Mouse (Mus musculus): Measurements from ENCODE around the gene Coq10b. TPM values are rescaled to one million over a fixed set of nuclear protein-coding genes. Genes with fewer than 3 reads are reported as not detected.

The Coq10b gene
- polyA plus RNA-seq, 1 experiment from 2014 or later, result 33.8 TPM

- H3K27ac ChIP-seq (ENCODE audit: low read depth, low read length), result no peak overlapping the region
- no peak overlapping the region for H3K4me3 ChIP-seq (ENCODE audit: low read depth, low read length)
- H3K4me1 ChIP-seq (ENCODE audit: control insufficient read depth, insufficient read depth, low read length), result no peaks in the 10 kb centered on the region
- peak; percentile 33; the same call in 1 of the 2 replicates for ATAC-seq (ENCODE audit: low FRiP score)
- DNase-seq (ENCODE audit: low spot score, missing footprints), result peak; percentile 47
- WGBS, result 69% methylated on average over 5 of the region's 5 CpGs
- no peak overlapping the region for H3K4me2 ChIP-seq
- H3K36me3 ChIP-seq (ENCODE audit: control insufficient read depth, insufficient read depth, low read length), result peaks cover 10% of the 10 kb centered on the region
- no peaks in the 10 kb centered on the region for H3K9me3 ChIP-seq (ENCODE audit: control insufficient read depth, low read length)
- no peak overlapping the region for H3K9ac ChIP-seq (ENCODE audit: low read length)
- H3K27me3 ChIP-seq (ENCODE audit: control insufficient read depth, insufficient read depth, low read length), result no peaks in the 10 kb centered on the region
These were observed 23.3 kb downstream of the Coq10b start for GRCm38 (mm10) chr1:55075652-55076394.

- H3K4me2 ChIP-seq, result no peak overlapping the region
- H3K27me3 ChIP-seq (ENCODE audit: control insufficient read depth, insufficient read depth, low read length), result no peaks in the 10 kb centered on the region
- DNase-seq (ENCODE audit: low spot score, missing footprints) (no peak), ATAC-seq (ENCODE audit: low FRiP score) (no peak)
- peaks cover 10% of the 10 kb centered on the region for H3K36me3 ChIP-seq (ENCODE audit: control insufficient read depth, insufficient read depth, low read length)
- H3K4me3 ChIP-seq (ENCODE audit: low read depth, low read length), result no peak overlapping the region
- no peak overlapping the region for H3K9ac ChIP-seq (ENCODE audit: low read length)
- H3K27ac ChIP-seq (ENCODE audit: low read depth, low read length), result no peak overlapping the region
- no peaks in the 10 kb centered on the region for H3K9me3 ChIP-seq (ENCODE audit: control insufficient read depth, low read length)
- no peaks in the 10 kb centered on the region for H3K4me1 ChIP-seq (ENCODE audit: control insufficient read depth, insufficient read depth, low read length)
These were observed 23.8 kb downstream of the Coq10b start for GRCm38 (mm10) chr1:55076395-55076743.

DNA sequence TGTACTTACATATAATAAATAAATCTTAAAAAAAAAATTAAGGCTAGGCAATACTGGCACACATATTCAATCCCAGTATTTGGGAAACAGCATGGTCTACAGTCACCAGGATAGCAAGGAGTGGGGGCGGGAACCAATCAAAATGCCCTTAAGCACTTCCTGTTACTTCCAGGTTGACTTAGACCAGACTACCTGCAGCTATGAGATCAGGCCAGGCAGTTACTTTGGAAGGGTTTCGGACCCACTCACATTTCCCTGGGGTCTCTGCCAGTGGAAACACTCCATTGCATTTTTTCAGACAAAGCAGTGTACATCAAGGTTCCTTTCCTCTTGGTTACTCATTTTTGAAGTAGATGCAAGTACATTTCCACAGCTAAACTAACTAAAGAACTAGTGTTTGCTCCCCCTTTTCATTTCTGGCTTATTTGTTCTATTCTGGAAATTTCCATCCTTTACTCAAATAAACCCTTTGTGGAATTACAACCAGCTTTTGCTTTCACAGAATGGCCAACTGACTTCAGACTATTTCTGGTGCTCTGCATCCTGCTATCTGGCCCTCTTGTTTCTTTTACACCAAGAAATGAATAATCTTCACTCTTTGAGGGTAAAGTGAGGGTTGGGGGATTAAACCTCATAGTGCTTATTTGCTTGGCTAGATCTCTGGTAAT lies 24.4 kb downstream of the Coq10b start:
- no peaks in the 10 kb centered on the region for H3K9me3 ChIP-seq (ENCODE audit: control insufficient read depth, low read length)
- WGBS, result 90% methylated on average over 2 of the region's 2 CpGs
- no peak overlapping the region for H3K9ac ChIP-seq (ENCODE audit: low read length)
- no peaks in the 10 kb centered on the region for H3K4me1 ChIP-seq (ENCODE audit: control insufficient read depth, insufficient read depth, low read length)
- peaks cover 8% of the 10 kb centered on the region for H3K36me3 ChIP-seq (ENCODE audit: control insufficient read depth, insufficient read depth, low read length)
- no peaks in the 10 kb centered on the region for H3K27me3 ChIP-seq (ENCODE audit: control insufficient read depth, insufficient read depth, low read length)
- DNase-seq (ENCODE audit: low spot score, missing footprints) (peak; percentile 72), ATAC-seq (ENCODE audit: low FRiP score) (no peak)
- no peak overlapping the region for H3K4me2 ChIP-seq
- H3K27ac ChIP-seq (ENCODE audit: low read depth, low read length), result no peak overlapping the region
- H3K4me3 ChIP-seq (ENCODE audit: low read depth, low read length), result no peak overlapping the region

GRCm38 (mm10) chr1:55079677-55080076 lies 27.1 kb downstream of the Coq10b start:
- WGBS, result 90% methylated on average over 4 of the region's 4 CpGs
- Histone ChIP-seq H3K4me3 (ENCODE audit: low read depth, low read length) (no peak overlapping the region), H3K9ac (ENCODE audit: low read length) (no peak overlapping the region), H3K27ac (ENCODE audit: low read depth, low read length) (no peak overlapping the region), H3K4me1 (ENCODE audit: control insufficient read depth, insufficient read depth, low read length) (no peaks in the 10 kb centered on the region), H3K36me3 (ENCODE audit: control insufficient read depth, insufficient read depth, low read length) (peaks cover 26% of the 10 kb centered on the region), H3K4me2 (no peak overlapping the region), H3K27me3 (ENCODE audit: control insufficient read depth, insufficient read depth, low read length) (no peaks in the 10 kb centered on the region), H3K9me3 (ENCODE audit: control insufficient read depth, low read length) (no peaks in the 10 kb centered on the region; the same call in 1 of the 2 replicates)
- ATAC-seq (ENCODE audit: low FRiP score) (no peak), DNase-seq (ENCODE audit: low spot score, missing footprints) (peak; percentile 62)

GRCm38 (mm10) chr1:55082106-55082505 lies 29.5 kb downstream of the Coq10b start:
- Histone ChIP-seq H3K36me3 (ENCODE audit: control insufficient read depth, insufficient read depth, low read length) (peaks cover 26% of the 10 kb centered on the region), H3K9me3 (ENCODE audit: control insufficient read depth, low read length) (no peaks in the 10 kb centered on the region; the same call in 1 of the 2 replicates), H3K9ac (ENCODE audit: low read length) (no peak overlapping the region), H3K4me2 (no peak overlapping the region), H3K4me1 (ENCODE audit: control insufficient read depth, insufficient read depth, low read length) (peaks cover 13% of the 10 kb centered on the region; the same call in 1 of the 2 replicates), H3K4me3 (ENCODE audit: low read depth, low read length) (no peak overlapping the region), H3K27ac (ENCODE audit: low read depth, low read length) (no peak overlapping the region), H3K27me3 (ENCODE audit: control insufficient read depth, insufficient read depth, low read length) (no peaks in the 10 kb centered on the region)
- no peak for ATAC-seq (ENCODE audit: low FRiP score)
- 88% methylated on average over 1 of the region's 1 CpGs for WGBS
- DNase-seq (ENCODE audit: low spot score, missing footprints), result peak; percentile 81

DNA sequence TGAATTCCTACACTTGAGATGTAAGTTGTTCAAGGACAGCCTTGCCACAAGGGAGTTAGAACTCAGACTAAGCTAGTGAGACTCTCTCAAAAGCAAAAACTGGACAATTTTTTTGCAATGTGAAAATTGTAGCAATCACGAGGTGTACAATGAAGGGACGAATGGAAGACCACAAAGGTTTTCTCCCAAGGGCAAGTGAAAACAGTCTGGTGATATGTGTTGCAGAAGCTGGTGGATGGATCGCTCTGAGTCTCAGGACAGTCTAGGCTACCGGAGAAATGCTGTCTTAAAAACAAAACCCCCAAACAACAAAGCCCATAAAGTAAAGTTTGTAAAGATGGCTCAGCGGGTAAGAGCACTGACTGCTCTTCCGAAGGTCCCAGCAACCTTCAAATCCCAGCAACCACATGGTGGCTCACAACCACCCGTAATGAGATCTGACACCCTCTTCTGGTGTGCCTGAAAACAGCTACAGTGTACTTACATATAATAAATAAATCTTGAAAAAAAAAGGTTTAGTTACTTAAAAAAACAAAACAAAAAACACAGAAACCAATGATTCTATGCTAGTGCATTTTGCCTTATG lies 33.3 kb downstream of the Coq10b start:
- no peaks in the 10 kb centered on the region for H3K27me3 ChIP-seq (ENCODE audit: control insufficient read depth, insufficient read depth, low read length)
- no peaks in the 10 kb centered on the region; the same call in 1 of the 2 replicates for H3K9me3 ChIP-seq (ENCODE audit: control insufficient read depth, low read length)
- H3K27ac ChIP-seq (ENCODE audit: low read depth, low read length), result no peak overlapping the region
- DNase-seq (ENCODE audit: low spot score, missing footprints) (peak; percentile 82), ATAC-seq (ENCODE audit: low FRiP score) (no peak)
- peaks cover 26% of the 10 kb centered on the region for H3K4me1 ChIP-seq (ENCODE audit: control insufficient read depth, insufficient read depth, low read length)
- peaks cover 18% of the 10 kb centered on the region for H3K36me3 ChIP-seq (ENCODE audit: control insufficient read depth, insufficient read depth, low read length)
- peak overlapping the region; percentile 81 for H3K4me3 ChIP-seq (ENCODE audit: low read depth, low read length)
- no peak overlapping the region for H3K9ac ChIP-seq (ENCODE audit: low read length)
- peak overlapping the region; percentile 93 for H3K4me2 ChIP-seq
- WGBS, result 58% methylated on average over 7 of the region's 7 CpGs

GRCm38 (mm10) chr1:55086868-55087400 lies 34.4 kb downstream of the Coq10b start:
- H3K4me3 ChIP-seq (ENCODE audit: low read depth, low read length), result peak overlapping the region; percentile 81
- peak overlapping the region; percentile 93 for H3K27ac ChIP-seq (ENCODE audit: low read depth, low read length)
- 2% methylated on average over 13 of the region's 13 CpGs for WGBS
- ATAC-seq (ENCODE audit: low FRiP score) (no peak), DNase-seq (ENCODE audit: low spot score, missing footprints) (peak; percentile 84)
- H3K4me2 ChIP-seq, result peak overlapping the region; percentile 93
- peaks cover 26% of the 10 kb centered on the region for H3K4me1 ChIP-seq (ENCODE audit: control insufficient read depth, insufficient read depth, low read length)
- peaks cover 23% of the 10 kb centered on the region for H3K36me3 ChIP-seq (ENCODE audit: control insufficient read depth, insufficient read depth, low read length)
- no peaks in the 10 kb centered on the region; the same call in 1 of the 2 replicates for H3K9me3 ChIP-seq (ENCODE audit: control insufficient read depth, low read length)
- H3K9ac ChIP-seq (ENCODE audit: low read length), result peak overlapping the region; percentile 93
- H3K27me3 ChIP-seq (ENCODE audit: control insufficient read depth, insufficient read depth, low read length), result no peaks in the 10 kb centered on the region

DNA sequence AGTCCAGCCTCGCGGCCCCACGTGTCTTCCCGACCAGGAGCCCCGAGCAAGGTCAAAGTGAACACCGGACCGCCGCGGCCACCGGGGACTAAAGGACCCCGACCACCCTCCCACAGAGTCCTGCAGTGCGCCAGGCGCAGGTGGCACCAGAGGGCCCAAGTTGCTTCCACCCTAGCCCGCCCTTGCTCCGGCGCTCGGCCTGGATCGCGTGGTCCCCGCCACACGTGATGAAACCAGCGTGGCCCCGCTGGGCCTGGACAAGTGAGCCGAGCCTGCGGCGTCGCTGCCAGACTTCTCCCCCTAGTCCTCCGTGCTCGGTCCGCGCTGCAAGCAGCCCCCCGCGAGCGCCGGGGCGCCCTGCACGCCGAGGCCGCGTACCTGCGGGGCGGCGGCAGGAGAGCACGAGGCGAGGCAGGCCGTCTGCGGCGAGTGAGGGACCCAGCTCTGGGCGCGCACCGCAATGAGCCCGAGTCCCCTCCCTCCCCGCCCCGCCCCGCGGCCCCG lies 34.9 kb downstream of the Coq10b start:
- H3K27me3 ChIP-seq (ENCODE audit: control insufficient read depth, insufficient read depth, low read length), result no peaks in the 10 kb centered on the region
- peak overlapping the region; percentile 93 for H3K9ac ChIP-seq (ENCODE audit: low read length)
- peak overlapping the region; percentile 93 for H3K4me2 ChIP-seq
- H3K4me3 ChIP-seq (ENCODE audit: low read depth, low read length), result peak overlapping the region; percentile 81
- DNase-seq (ENCODE audit: low spot score, missing footprints) (no peak), ATAC-seq (ENCODE audit: low FRiP score) (peak; percentile 61)
- H3K4me1 ChIP-seq (ENCODE audit: control insufficient read depth, insufficient read depth, low read length), result peaks cover 26% of the 10 kb centered on the region
- no peaks in the 10 kb centered on the region; the same call in 1 of the 2 replicates for H3K9me3 ChIP-seq (ENCODE audit: control insufficient read depth, low read length)
- WGBS, result under 1% methylated on average over 48 of the region's 57 CpGs
- peak overlapping the region; percentile 93 for H3K27ac ChIP-seq (ENCODE audit: low read depth, low read length)
- peaks cover 20% of the 10 kb centered on the region for H3K36me3 ChIP-seq (ENCODE audit: control insufficient read depth, insufficient read depth, low read length)
